Mouse (Mus musculus) left cerebral cortex, postnatal 14 days (tissue): ENCODE measurements around the gene Acsf2. TPM values are rescaled to one million over a fixed set of nuclear protein-coding genes. Genes with fewer than 3 reads are reported as not detected.
"Not testable (repeated sequence)": the region's sequence is repeated elsewhere in the genome, so short reads cannot be mapped to it uniquely, and the experiment has no call there.

Source experiments
- DNase-seq, 2 experiments: peaks; one replicate each; pipeline ENCODE4 v3.0.0; 2021 to 2022; ENCODE audit warnings: low spot score in 2 of 2, mixed read lengths in 1 of 2
- intact Hi-C: fragments of 180-260 bp; cut with DNase I; formaldehyde crosslinking; loops from one replicate; pipeline ENCODE4 v1.15.1; 2025
- long read RNA-seq, 2 experiments: library from polyadenylated mRNA; stranded (forward); transcript quantifications; one replicate each; pipeline ENCODE4 v2.0.0; 2021
- total RNA-seq, 2 experiments: library from RNA; stranded (reverse); gene quantifications; 2 replicates each; pipeline ENCODE4 v1.2.3; 2021

Gene Acsf2
- 10 to 100 TPM; 16.9 to 17.2 TPM for total RNA-seq
- long read RNA-seq, experiment 1, partial matches to known transcripts: 7 of 9 reads
- long read RNA-seq, experiment 1, other reads (novel, unspliced or antisense): 0 of 9 reads
- long read RNA-seq, experiment 2, partial matches to known transcripts: 11 of 14 reads
- long read RNA-seq, experiment 2, other reads (novel, unspliced or antisense): 1 of 14 reads

DNA sequence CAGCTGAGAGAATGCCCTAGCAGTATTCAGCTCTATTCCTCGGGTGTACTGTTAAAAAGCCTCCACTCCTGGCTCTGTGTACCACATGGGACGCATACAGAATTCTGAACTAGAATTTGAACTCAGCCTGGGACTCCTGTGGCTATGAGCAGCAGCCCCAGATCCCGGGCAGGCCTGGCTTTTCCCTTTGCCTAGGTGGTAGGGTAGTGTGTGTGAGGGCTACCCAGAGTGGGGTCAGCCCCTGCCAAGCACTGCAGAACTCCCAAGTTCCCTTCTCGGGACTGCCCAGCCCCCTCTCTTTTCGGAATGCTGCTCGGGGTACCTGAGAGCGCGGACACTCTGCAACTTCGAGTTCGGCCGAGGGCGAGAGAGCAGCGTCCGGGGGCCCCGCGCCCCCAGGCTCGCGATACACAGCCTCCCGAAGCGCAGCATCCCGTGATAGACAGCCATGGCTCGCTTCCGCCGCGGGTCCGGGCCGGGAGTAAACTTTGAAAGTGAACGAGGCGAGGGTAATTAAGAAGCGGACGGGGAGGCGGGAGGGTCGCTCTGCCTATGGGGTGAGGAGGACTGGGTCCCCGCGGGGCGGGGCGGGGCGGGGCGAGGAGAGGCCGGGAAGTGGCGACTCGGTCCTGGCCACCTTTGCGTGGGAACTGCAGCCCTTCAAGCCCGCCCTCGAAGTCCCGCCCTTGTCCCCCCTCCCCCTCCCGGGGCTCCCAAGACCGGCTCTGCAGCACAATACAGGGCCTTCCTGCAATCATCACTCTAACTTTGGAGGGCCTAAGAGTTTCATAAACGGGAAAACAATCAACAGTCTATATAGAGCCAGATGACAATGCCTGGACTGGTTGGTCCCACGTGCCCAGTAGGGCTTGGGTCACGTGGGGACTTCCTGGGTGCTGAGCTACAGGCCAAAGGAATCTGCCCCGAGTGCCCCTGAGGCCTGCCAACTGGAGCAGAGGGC, at the start of gene Acsf2:
Gene Acsf2, minus strand, starts transcription at position 551 of the 961 bp plus-strand sequence.
- peak; percentile 22 for DNase-seq
- intact Hi-C loops: no loop called here

GRCm38 (mm10) chr11:94651241-94651640, 49.6 kb upstream of the Acsf2 start:
- intact Hi-C loops, DNase-seq: not testable (repeated sequence)

DNA sequence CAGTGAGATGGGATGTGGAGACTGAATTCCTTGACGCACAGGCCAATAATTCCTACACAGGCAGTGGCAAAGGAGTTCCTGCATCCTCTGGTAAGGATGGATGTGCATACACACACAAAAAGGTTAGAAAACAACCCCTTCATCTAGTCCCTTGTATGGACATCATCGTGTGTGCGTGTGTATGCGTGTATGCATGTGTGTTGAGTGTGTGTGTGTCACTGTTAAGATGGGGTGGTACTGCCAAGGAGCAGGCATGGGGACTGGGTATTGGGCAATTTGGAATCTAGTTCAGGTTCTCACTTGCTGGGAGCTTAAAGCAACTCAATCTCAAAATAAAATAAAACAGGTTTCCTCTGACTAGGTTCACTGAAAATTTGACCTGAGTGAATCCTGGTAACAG, 44.8 kb upstream of the Acsf2 start:
- DNase-seq: no peak
- intact Hi-C loops: no loop called here

- intact Hi-C loops: no loop called here
- DNase-seq: peak; percentile 40 to 71
Observed at GRCm38 (mm10) chr11:94644461-94645219, 43.0 kb upstream of the Acsf2 start.

DNA sequence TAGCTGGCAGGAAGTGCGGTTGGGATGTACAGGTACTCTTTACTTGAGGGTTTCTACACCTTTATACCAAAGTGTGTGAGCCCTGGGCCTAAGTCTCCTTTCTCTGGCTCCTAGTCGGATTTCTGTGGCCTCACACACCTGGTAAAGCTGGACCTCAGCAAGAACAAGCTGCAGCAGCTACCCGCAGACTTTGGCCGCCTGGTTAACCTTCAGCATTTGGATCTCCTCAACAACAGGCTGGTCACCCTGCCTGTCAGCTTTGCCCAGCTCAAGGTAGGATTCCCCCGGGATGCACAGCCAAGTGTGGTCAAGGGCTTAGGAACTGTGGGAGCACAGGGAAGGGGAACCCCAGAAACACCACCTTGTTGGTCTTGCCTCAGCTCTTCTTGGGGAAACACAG, 32.8 kb upstream of the Acsf2 start:
- intact Hi-C loops: no loop called here
- DNase-seq: no peak

- no peak for DNase-seq
- intact Hi-C loops: no loop called here
Observed at GRCm38 (mm10) chr11:94632988-94633387, 31.3 kb upstream of the Acsf2 start.

- DNase-seq: no peak
- intact Hi-C loops: no loop called here
Observed at GRCm38 (mm10) chr11:94631969-94632368, 30.3 kb upstream of the Acsf2 start.

- intact Hi-C loops: no loop called here
- no peak for DNase-seq
Observed at GRCm38 (mm10) chr11:94630199-94631011, 28.7 kb upstream of the Acsf2 start.

DNA sequence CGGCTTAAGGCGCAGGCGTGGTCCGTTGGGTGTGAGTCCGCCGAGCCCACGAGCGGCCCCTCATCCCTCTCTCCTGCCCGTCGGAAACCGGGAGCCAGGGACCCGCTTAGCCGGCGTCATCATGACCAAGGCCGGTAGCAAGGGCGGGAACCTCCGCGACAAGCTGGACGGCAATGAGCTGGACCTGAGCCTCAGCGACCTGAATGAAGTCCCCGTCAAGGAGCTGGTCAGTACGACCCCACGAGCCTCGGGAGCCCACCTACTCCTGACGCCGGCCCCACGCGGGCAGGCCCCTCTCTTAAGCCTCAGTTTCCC, 28.2 kb upstream of the Acsf2 start:
- intact Hi-C loops: no loop called here

GRCm38 (mm10) chr11:94629199-94629883, 27.7 kb upstream of the Acsf2 start, which contains the start of gene Lrrc59:
Gene Lrrc59 (plus strand): TSS chr11:94629767.
- intact Hi-C loops: no loop called here
- peak; percentile 93 to 97 for DNase-seq

More for the DNA sequence above, 28.2 kb upstream of the Acsf2 start:
- DNase-seq: no peak

GRCm38 (mm10) chr11:94622162-94622561, 20.5 kb upstream of the Acsf2 start:
- DNase-seq: no peak
- intact Hi-C loops: no loop called here

DNA sequence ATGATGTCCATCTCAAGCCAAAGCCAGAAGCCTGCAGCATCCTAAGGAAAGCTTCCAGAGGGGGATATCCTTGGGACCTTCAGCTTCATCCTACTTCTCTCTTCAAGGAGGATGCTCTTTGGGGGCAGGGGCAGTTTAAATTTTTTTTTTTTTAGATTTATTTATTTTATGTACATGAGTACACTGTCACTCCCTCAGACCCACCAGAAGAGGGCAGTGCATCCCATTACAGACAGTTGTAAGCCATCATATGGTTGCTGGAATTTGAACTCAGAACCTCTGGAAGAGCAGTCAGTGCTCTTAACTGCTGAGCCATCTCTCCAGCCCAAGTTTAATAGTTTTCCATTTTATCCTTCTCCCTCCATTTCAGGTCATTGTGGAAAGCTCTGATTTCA, 19.8 kb upstream of the Acsf2 start:
- intact Hi-C loops: no loop called here
- no peak for DNase-seq

- intact Hi-C loops: no loop called here
- no peak for DNase-seq
Observed at GRCm38 (mm10) chr11:94620766-94621457, 19.2 kb upstream of the Acsf2 start.

GRCm38 (mm10) chr11:94617646-94618045, 16.0 kb upstream of the Acsf2 start:
- no peak for DNase-seq
- intact Hi-C loops: no loop called here

DNA sequence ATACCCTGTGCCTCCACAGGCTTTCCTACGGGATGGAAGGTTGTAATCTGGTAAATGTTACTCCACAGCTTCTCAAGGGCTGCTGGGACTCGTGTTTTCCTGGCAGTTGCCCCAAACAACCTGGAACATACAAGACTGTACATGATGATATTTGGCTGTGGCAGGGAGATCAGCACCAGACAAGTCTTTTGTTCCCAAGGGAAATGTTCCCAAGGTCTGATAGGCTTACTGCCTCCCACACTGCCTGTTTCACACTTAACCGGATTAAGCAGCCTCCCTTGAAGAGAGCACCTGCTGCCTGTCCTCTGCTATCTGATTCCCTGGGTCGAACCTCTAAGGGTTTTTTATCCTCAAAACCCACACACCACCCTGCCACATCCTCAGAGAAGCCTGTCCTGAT, 13.8 kb upstream of the Acsf2 start:
- intact Hi-C loops: no loop called here
- DNase-seq: no peak

GRCm38 (mm10) chr11:94614603-94615002, 12.9 kb upstream of the Acsf2 start:
- intact Hi-C loops: no loop called here
- DNase-seq: no peak

DNA sequence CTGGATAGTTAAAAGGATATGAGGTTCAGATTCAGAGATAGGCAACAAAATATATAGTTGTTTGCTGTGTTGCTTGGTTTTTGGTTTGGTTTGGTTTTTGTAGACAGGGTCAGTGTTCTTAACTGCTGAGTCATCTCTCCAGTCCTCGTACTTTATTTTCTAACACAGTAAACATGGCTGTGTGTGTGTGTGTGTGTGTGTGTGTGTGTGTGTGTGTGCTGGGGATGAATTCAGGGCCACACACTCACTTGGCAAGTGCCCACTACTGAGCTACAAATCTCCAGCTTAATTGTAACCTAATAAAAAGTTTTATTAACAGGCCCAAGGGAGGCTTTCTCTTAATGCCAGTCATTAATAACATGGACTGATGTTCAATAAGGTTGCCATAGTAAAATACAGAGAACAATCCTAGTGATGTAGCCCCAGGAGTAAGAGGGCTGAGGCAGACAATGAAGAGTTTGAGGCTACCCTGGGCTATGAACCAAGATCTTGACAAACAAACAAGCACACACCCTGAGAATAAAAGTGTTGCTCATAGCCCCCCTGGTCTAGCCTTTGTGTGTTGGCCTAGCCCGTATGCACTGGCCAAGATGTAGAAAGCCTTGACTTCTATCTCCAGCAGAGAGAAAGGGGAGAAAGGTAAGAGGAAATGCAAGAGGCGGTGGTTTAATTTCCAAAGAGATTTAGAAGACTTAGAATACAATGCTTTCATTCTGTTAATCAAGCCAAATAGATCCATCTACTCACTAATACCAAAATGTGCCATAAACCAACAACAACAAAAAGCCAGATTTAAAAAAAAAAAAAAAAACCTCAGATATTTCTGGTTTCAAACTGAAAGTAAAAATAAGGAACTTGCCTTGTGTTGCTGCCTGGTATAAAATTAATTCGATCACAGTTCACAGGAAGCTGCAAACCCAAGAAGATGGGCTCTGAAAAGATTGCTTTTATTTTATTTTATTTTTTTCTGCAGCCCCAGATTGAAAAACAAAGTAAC, 9.4 kb upstream of the Acsf2 start:
- intact Hi-C loops: no loop called here
- DNase-seq: no peak
